Mouse (Mus musculus) embryo, embryonic 10 days (tissue): ENCODE measurements around the gene Bnc1.
A peak's percentile ranks its signal among the peaks of the same experiment; 100 is the strongest.

Experiments used
- DNase-seq: peaks from one replicate; pipeline ENCODE4 v3.0.0-alpha.2; 2015; ENCODE audit warnings: low spot score

The Bnc1 gene

GRCm38 (mm10) chr7:81992131-81993061, at the start of gene Bnc1:
Gene Bnc1, minus strand, starts transcription at chr7:81992292.
- peak; percentile 61 for DNase-seq

GRCm38 (mm10) chr7:82033347-82033746, 41.3 kb upstream of the Bnc1 start:
- DNase-seq, result no peak

- DNase-seq, result peak; percentile 64
Observed at GRCm38 (mm10) chr7:82029666-82030065, 37.6 kb upstream of the Bnc1 start.

- DNase-seq, result no peak
Observed at GRCm38 (mm10) chr7:82025802-82026201, 33.7 kb upstream of the Bnc1 start.

GRCm38 (mm10) chr7:82023676-82024075, 31.6 kb upstream of the Bnc1 start:
- no peak for DNase-seq

- no peak for DNase-seq
Observed at GRCm38 (mm10) chr7:82022404-82022803, 30.3 kb upstream of the Bnc1 start.

GRCm38 (mm10) chr7:82018031-82018430, 25.9 kb upstream of the Bnc1 start:
- no peak for DNase-seq

- DNase-seq, result no peak
Observed at GRCm38 (mm10) chr7:82016751-82017710, 24.9 kb upstream of the Bnc1 start.

- peak; percentile 67 for DNase-seq
Observed at GRCm38 (mm10) chr7:82012472-82012871, 20.4 kb upstream of the Bnc1 start.

GRCm38 (mm10) chr7:82011534-82012401, 19.7 kb upstream of the Bnc1 start:
- DNase-seq, result peak; percentile 54

- DNase-seq, result no peak
Observed at GRCm38 (mm10) chr7:82007151-82007550, 15.1 kb upstream of the Bnc1 start.

- no peak for DNase-seq
Observed at GRCm38 (mm10) chr7:82004228-82004627, 12.1 kb upstream of the Bnc1 start.

GRCm38 (mm10) chr7:81999816-82000215, 7.7 kb upstream of the Bnc1 start:
- peak; percentile 72 for DNase-seq

- no peak for DNase-seq
Observed at GRCm38 (mm10) chr7:81999372-81999771, 7.3 kb upstream of the Bnc1 start.

- no peak for DNase-seq
Observed at GRCm38 (mm10) chr7:81995975-81996374, 3.9 kb upstream of the Bnc1 start.

- no peak for DNase-seq
Observed at GRCm38 (mm10) chr7:81995126-81995525, 3.0 kb upstream of the Bnc1 start.

- DNase-seq, result no peak
Observed at GRCm38 (mm10) chr7:81993140-81993539, 1.0 kb upstream of the Bnc1 start.

- peak; percentile 62 for DNase-seq
Observed at GRCm38 (mm10) chr7:81991611-81992061, 456 bp downstream of the Bnc1 start.

GRCm38 (mm10) chr7:81991116-81991515, 976 bp downstream of the Bnc1 start:
- DNase-seq, result peak; percentile 28

GRCm38 (mm10) chr7:81983651-81984050, 8.4 kb downstream of the Bnc1 start:
- no peak for DNase-seq

GRCm38 (mm10) chr7:81978304-81978703, 13.8 kb downstream of the Bnc1 start:
- no peak for DNase-seq
